Mouse (Mus musculus) forebrain, postnatal 0 days (tissue): Measurements from ENCODE around the gene Syt2. TPM values are rescaled to one million over a fixed set of nuclear protein-coding genes. Genes with fewer than 3 reads are reported as not detected.

Experiments used
- ATAC-seq: fragments of 200-750 bp; cut with Nextera tagmentation; 2 replicates; pipeline ENCODE4 v1.8.0; 2017; ENCODE audit warnings: mild to moderate bottlenecking, moderate library complexity
- DNase-seq: peaks from one replicate; pipeline ENCODE4 v3.0.0-alpha.2; 2015
- H3K27ac ChIP-seq: fragments of 300-500 bp; sonication (generic); 2 replicates; pipeline ENCODE4 v1.5.1; 2014; ENCODE audit warnings: low read depth, mild to moderate bottlenecking, antibody characterized with exemption, low read length, moderate library complexity, mixed read lengths
- H3K27me3 ChIP-seq: fragments of 300-500 bp; sonication (generic); 2 replicates; pipeline ENCODE4 v1.6.1; 2014; ENCODE audit warnings: mild to moderate bottlenecking, low read length, mixed read lengths; ENCODE audit not compliant: insufficient read depth
- H3K36me3 ChIP-seq: fragments of 300-500 bp; sonication (generic); 2 replicates; pipeline ENCODE4 v1.6.1; 2014; ENCODE audit warnings: mild to moderate bottlenecking, moderate library complexity; ENCODE audit not compliant: insufficient read depth
- H3K4me1 ChIP-seq: fragments of 300-500 bp; sonication (generic); 2 replicates; pipeline ENCODE4 v1.6.1; 2014; ENCODE audit warnings: antibody characterized with exemption; ENCODE audit not compliant: insufficient read depth
- H3K4me2 ChIP-seq: fragments of 300-500 bp; sonication (generic); 2 replicates; pipeline ENCODE4 v1.6.1; 2014; ENCODE audit warnings: low read depth, mild to moderate bottlenecking, moderate library complexity
- H3K4me3 ChIP-seq: fragments of 300-500 bp; sonication (generic); 2 replicates; pipeline ENCODE4 v1.5.1; 2014; ENCODE audit warnings: low read depth, low read length, mixed read lengths
- H3K9ac ChIP-seq: fragments of 300-500 bp; sonication (generic); 2 replicates; pipeline ENCODE4 v1.6.1; 2014; ENCODE audit warnings: mild to moderate bottlenecking
- H3K9me3 ChIP-seq: fragments of 300-500 bp; sonication (generic); 2 replicates; pipeline ENCODE4 v1.6.1; 2016; ENCODE audit warnings: low read length
- CTCF ChIP-seq: sonication (generic); IDR thresholded peaks from 2 replicates; pipeline ENCODE4 v1.5.1; 2016; ENCODE audit warnings: antibody characterized with exemption, control low read depth, low read depth
- WGBS: fragments of 180-500 bp; shearing (Covaris S2); extraction: QIAGEN DNeasy Blood & Tissue Kit; methylation state at CpG from one replicate; pipeline ENCODE4 v1.1.7; 2014; 5-methylcytosine and 5-hydroxymethylcytosine counted together
- polyA plus RNA-seq: library from polyadenylated mRNA; unstranded; fragments of >200 nt; fragmentation: Nextera tagmentation; extraction: Ambion mirVana; gene quantifications from 2 replicates; pipeline ENCODE4 v1.2.1, GENCODE M21; 2015
- total RNA-seq: library from RNA; depleted of rRNA; stranded (reverse); fragments of >200 nt; gene quantifications from 2 replicates; pipeline ENCODE4 v1.2.3, GENCODE M21; 2014

Gene Syt2
- total and polyA plus RNA-seq, 2 experiments from 2014 or later: 1.3 to 1.6 TPM

- no peaks in the 10 kb centered on the region for H3K9me3 ChIP-seq
- ATAC-seq: no peak
- no peak overlapping the region for H3K9ac ChIP-seq
- TF ChIP-seq CTCF: no peak
- no peak overlapping the region for H3K4me3 ChIP-seq
- H3K36me3 ChIP-seq: peaks cover 20% of the 10 kb centered on the region; the same call in 1 of the 2 replicates
- no peaks in the 10 kb centered on the region for H3K4me1 ChIP-seq
- no peak overlapping the region for H3K27ac ChIP-seq
- no peak overlapping the region for H3K4me2 ChIP-seq
- DNase-seq: no peak
- 87% methylated on average over 12 of the region's 12 CpGs for WGBS
- H3K27me3 ChIP-seq: no peaks in the 10 kb centered on the region
Observed at GRCm38 (mm10) chr1:134777201-134777885, 130.9 kb downstream of the Syt2 start.

GRCm38 (mm10) chr1:134777936-134778548, 131.6 kb downstream of the Syt2 start:
- H3K27me3 ChIP-seq: no peaks in the 10 kb centered on the region
- H3K9me3 ChIP-seq: no peaks in the 10 kb centered on the region
- H3K27ac ChIP-seq: no peak overlapping the region
- ATAC-seq (no peak), DNase-seq (no peak)
- 45% methylated on average over 13 of the region's 13 CpGs for WGBS
- no peaks in the 10 kb centered on the region for H3K4me1 ChIP-seq
- no peak overlapping the region for H3K4me2 ChIP-seq
- H3K4me3 ChIP-seq: no peak overlapping the region
- peaks cover 20% of the 10 kb centered on the region; the same call in 1 of the 2 replicates for H3K36me3 ChIP-seq
- no peak for TF ChIP-seq CTCF
- no peak overlapping the region for H3K9ac ChIP-seq

- Histone ChIP-seq H3K4me1 (no peaks in the 10 kb centered on the region), H3K4me2 (no peak overlapping the region), H3K27me3 (no peaks in the 10 kb centered on the region), H3K36me3 (no peaks in the 10 kb centered on the region), H3K9ac (no peak overlapping the region), H3K27ac (no peak overlapping the region), H3K4me3 (no peak overlapping the region), H3K9me3 (no peaks in the 10 kb centered on the region)
- DNase-seq (no peak), ATAC-seq (no peak)
- WGBS: 86% methylated on average over 5 of the region's 5 CpGs
- no peak for TF ChIP-seq CTCF
Observed at GRCm38 (mm10) chr1:134782797-134783196, 136.3 kb downstream of the Syt2 start.

- DNase-seq: no peak
- no peak overlapping the region for H3K4me2 ChIP-seq
- H3K4me1 ChIP-seq: no peaks in the 10 kb centered on the region
- no peaks in the 10 kb centered on the region for H3K36me3 ChIP-seq
- no peaks in the 10 kb centered on the region for H3K9me3 ChIP-seq
- H3K27ac ChIP-seq: no peak overlapping the region
- no peak overlapping the region for H3K4me3 ChIP-seq
- WGBS: 85% methylated on average over 4 of the region's 4 CpGs
- H3K27me3 ChIP-seq: no peaks in the 10 kb centered on the region
- no peak for TF ChIP-seq CTCF
- ATAC-seq: no peak
- no peak overlapping the region for H3K9ac ChIP-seq
Observed at GRCm38 (mm10) chr1:134783958-134784357, 137.5 kb downstream of the Syt2 start.

- TF ChIP-seq CTCF: no peak
- Histone ChIP-seq H3K27ac (no peak overlapping the region), H3K4me1 (no peaks in the 10 kb centered on the region), H3K9ac (no peak overlapping the region), H3K36me3 (no peaks in the 10 kb centered on the region), H3K4me2 (no peak overlapping the region), H3K4me3 (no peak overlapping the region), H3K27me3 (no peaks in the 10 kb centered on the region), H3K9me3 (no peaks in the 10 kb centered on the region)
- DNase-seq (no peak), ATAC-seq (no peak)
- whole genome bisulfite sequencing: 80% methylated on average over 6 of the region's 6 CpGs
Observed at GRCm38 (mm10) chr1:134784481-134784880, 138.0 kb downstream of the Syt2 start.

GRCm38 (mm10) chr1:134784911-134785310, 138.4 kb downstream of the Syt2 start:
- no peaks in the 10 kb centered on the region for H3K27me3 ChIP-seq

GRCm38 (mm10) chr1:134788096-134788495, 141.6 kb downstream of the Syt2 start:
- H3K9ac ChIP-seq: no peak overlapping the region
- no peak overlapping the region for H3K4me2 ChIP-seq
- WGBS: 51% methylated on average over 7 of the region's 7 CpGs
- H3K9me3 ChIP-seq: no peaks in the 10 kb centered on the region
- no peak overlapping the region for H3K4me3 ChIP-seq
- H3K27ac ChIP-seq: no peak overlapping the region
- no peaks in the 10 kb centered on the region for H3K36me3 ChIP-seq
- H3K4me1 ChIP-seq: no peaks in the 10 kb centered on the region
- ATAC-seq (no peak), DNase-seq (no peak)
- no peak for TF ChIP-seq CTCF
- no peaks in the 10 kb centered on the region for H3K27me3 ChIP-seq

More at GRCm38 (mm10) chr1:134784911-134785310, 138.4 kb downstream of the Syt2 start:
- Histone ChIP-seq H3K4me2 (no peak overlapping the region), H3K36me3 (no peaks in the 10 kb centered on the region), H3K9me3 (no peaks in the 10 kb centered on the region), H3K27ac (no peak overlapping the region), H3K4me3 (no peak overlapping the region), H3K9ac (no peak overlapping the region), H3K4me1 (no peaks in the 10 kb centered on the region)
- DNase-seq (no peak), ATAC-seq (no peak)
- TF ChIP-seq CTCF: no peak
- 96% methylated on average over 1 of the region's 1 CpGs for WGBS
